Mouse (Mus musculus): ENCODE measurements around the gene Olfr1297. TPM values are rescaled to one million over a fixed set of nuclear protein-coding genes. Genes with fewer than 3 reads are reported as not detected.

Olfr1297 gene
- polyA plus RNA-seq (2012; ENCODE audit: low replicate concordance), result not detected in 2 replicates

DNA sequence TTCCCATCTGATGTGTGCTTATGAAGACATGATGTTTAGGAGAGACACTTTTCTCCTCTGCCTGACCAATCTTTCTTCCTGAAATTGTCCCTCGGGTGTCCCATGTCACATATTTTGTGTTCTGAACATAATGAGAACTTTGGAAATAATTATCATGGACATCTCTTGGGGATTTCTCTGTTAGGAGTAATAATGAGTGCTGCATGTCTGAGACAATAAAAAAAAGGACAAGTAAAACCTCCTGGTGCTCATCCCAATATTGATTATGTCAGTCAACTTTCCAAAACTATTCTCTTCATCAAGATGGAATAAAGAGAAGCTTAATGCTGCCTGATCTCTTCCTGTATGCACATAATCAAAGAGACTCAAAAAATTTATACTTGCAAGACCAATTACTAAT, at the start of gene Olfr1297:
Olfr1297 (minus strand) TSS at position 101 of the 400 bp plus-strand sequence.

DNA sequence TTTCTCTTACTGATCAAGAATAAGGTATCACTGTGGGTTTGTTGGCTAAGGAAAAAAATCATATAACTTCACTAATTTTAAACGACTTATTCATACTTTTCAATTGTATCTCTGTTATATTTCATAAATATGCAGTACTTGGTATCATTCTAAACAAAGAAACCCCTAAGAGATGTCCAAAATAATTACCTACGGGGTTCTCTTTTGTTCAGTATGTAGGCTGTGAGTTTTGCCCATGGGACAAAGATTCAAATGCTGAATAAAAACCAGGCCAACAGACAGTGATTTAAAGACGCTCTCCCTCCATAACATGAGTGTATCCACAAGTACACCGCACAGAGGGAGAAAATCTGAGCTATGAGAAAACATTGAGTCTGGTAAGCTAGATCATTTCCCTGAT, 34.8 kb upstream of the Olfr1297 start, which contains the start of gene Olfr1299:
Olfr1299 (plus strand) TSS at position 301 of the 400 bp plus-strand sequence.

DNA sequence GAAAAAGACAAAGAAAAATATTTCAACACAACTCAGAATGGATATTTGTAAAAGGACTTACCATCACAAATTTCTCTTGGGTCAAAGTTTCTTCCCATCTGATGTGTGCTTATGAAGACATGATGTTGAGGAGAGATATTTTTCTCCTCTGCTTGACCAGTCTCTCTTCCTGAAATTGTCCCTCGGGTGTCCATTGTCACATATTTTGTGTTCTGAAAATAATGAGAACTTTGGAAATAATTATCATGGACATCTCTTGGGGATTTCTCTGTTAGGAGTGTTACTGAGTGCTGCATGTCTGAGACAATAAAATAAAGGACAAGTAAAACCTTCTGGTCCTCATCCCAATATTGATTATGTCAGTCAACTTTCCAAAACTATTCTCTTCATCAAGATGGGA, 22.8 kb upstream of the Olfr1297 start, which contains the start of gene Olfr1298:
Olfr1298 (minus strand) TSS at position 101 of the 400 bp plus-strand sequence.

DNA sequence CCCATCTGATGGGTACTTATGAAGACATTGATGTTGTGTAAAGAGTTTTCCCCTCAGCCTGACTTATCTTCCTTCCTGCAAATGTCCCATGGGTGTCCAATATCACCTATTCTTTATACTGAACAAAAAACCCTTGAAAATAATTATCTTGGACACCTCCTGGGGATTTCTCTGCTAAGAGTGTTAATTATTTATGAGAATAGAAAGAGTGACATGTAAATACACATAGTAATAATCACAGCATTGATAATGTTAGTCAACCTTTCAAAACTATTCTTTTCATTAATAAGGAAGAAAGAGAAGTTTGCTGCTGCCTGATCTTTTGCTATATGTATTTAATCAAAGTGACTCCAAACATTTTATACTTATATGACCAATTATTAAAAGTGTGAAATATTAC, 56.7 kb downstream of the Olfr1297 start, which contains the start of gene Olfr1295:
Olfr1295 (minus strand) TSS at position 101 of the 400 bp plus-strand sequence.

Other genes starting within 250 kb of the Olfr1297 start
- gene Olfr1286, start 203.4 kb downstream of the Olfr1297 start, polyA plus RNA-seq (2012; ENCODE audit: low replicate concordance), result not detected in 2 replicates
- gene Olfr1287, start 177.4 kb downstream of the Olfr1297 start, polyA plus RNA-seq (2012; ENCODE audit: low replicate concordance), result not detected in 2 replicates
- not detected in 2 replicates for gene Olfr1288, start 152.4 kb downstream of the Olfr1297 start, polyA plus RNA-seq (2012; ENCODE audit: low replicate concordance)
- not detected in 2 replicates for gene Olfr1289, start 145.7 kb downstream of the Olfr1297 start, polyA plus RNA-seq (2012; ENCODE audit: low replicate concordance)
- not detected in 2 replicates for gene Olfr1290, start 132.7 kb downstream of the Olfr1297 start, polyA plus RNA-seq (2012; ENCODE audit: low replicate concordance)
- not detected in 2 replicates for gene Olfr1291-ps1, start 129.3 kb downstream of the Olfr1297 start, polyA plus RNA-seq (2012; ENCODE audit: low replicate concordance)
- gene Olfr1293-ps, start 101.3 kb downstream of the Olfr1297 start, polyA plus RNA-seq (2012; ENCODE audit: low replicate concordance), result not detected in 2 replicates
- gene Olfr1294, start 86.2 kb downstream of the Olfr1297 start, polyA plus RNA-seq (2012; ENCODE audit: low replicate concordance), result not detected in 2 replicates
- not detected in 2 replicates for gene Olfr1295, start 56.8 kb downstream of the Olfr1297 start, polyA plus RNA-seq (2012; ENCODE audit: low replicate concordance)
- gene Olfr1298, start 22.7 kb upstream of the Olfr1297 start, polyA plus RNA-seq (2012; ENCODE audit: low replicate concordance), result not detected in 2 replicates
- not detected in 2 replicates for gene Olfr1299, start 34.9 kb upstream of the Olfr1297 start, polyA plus RNA-seq (2012; ENCODE audit: low replicate concordance)
- not detected in 2 replicates for gene Olfr1301, start 124.5 kb upstream of the Olfr1297 start, polyA plus RNA-seq (2012; ENCODE audit: low replicate concordance)
- not detected in 2 replicates for gene Olfr1302, start 150.9 kb upstream of the Olfr1297 start, polyA plus RNA-seq (2012; ENCODE audit: low replicate concordance)
- gene Olfr1303, start 193.8 kb upstream of the Olfr1297 start, polyA plus RNA-seq (2012; ENCODE audit: low replicate concordance), result not detected in 2 replicates